Mouse (Mus musculus) embryonic facial prominence, embryonic 11.5 days (tissue): ENCODE measurements around the gene Kif3a. TPM values are rescaled to one million over a fixed set of nuclear protein-coding genes. Genes with fewer than 3 reads are reported as not detected.

ENCODE experiments used
- ATAC-seq: fragments of 200-750 bp; cut with Nextera tagmentation; replicated peaks from 2 replicates; pipeline ENCODE4 v1.8.0; 2017; ENCODE audit warnings: low read depth; ENCODE audit not compliant: insufficient number of reproducible peaks, low FRiP score, low TSS enrichment
- DNase-seq: peaks from one replicate; pipeline ENCODE4 v3.0.0-alpha.2; 2015; ENCODE audit warnings: low spot score
- H3K27ac ChIP-seq: fragments of 300-500 bp; sonication (generic); replicated peaks from 2 replicates; pipeline ENCODE4 v1.5.1; 2014; ENCODE audit warnings: mild to moderate bottlenecking, low read depth, low read length, control low read depth
- H3K27me3 ChIP-seq: fragments of 300-500 bp; sonication (generic); 2 replicates; pipeline ENCODE4 v1.6.1; 2014; ENCODE audit warnings: mild to moderate bottlenecking, low read length, moderate library complexity, mixed read lengths; ENCODE audit not compliant: control insufficient read depth, insufficient read depth
- H3K36me3 ChIP-seq: fragments of 300-500 bp; sonication (generic); replicated peaks from 2 replicates; pipeline ENCODE4 v1.6.1; 2014; ENCODE audit warnings: low read depth, mild to moderate bottlenecking, low read length, moderate library complexity, mixed read lengths; ENCODE audit not compliant: control insufficient read depth, insufficient read depth
- H3K4me1 ChIP-seq: fragments of 300-500 bp; sonication (generic); 2 replicates; pipeline ENCODE4 v1.6.1; 2014; ENCODE audit warnings: low read length, mixed read lengths; ENCODE audit not compliant: control insufficient read depth, insufficient read depth
- H3K4me2 ChIP-seq: fragments of 300-500 bp; sonication (generic); 2 replicates; pipeline ENCODE4 v1.6.1; 2014; ENCODE audit warnings: low read depth, mild to moderate bottlenecking, control low read depth, low read length, moderate library complexity
- H3K4me3 ChIP-seq: fragments of 300-500 bp; sonication (generic); 2 replicates; pipeline ENCODE4 v1.5.1; 2014; ENCODE audit warnings: low read depth, low read length, control low read depth
- H3K9ac ChIP-seq: fragments of 300-500 bp; sonication (generic); replicated peaks from 2 replicates; pipeline ENCODE4 v1.6.1; 2014; ENCODE audit warnings: mild to moderate bottlenecking, control low read depth, low read length
- H3K9me3 ChIP-seq: fragments of 300-500 bp; sonication (generic); replicated peaks from 2 replicates; pipeline ENCODE4 v1.6.1; 2016; ENCODE audit warnings: mild to moderate bottlenecking, low read length, inconsistent platforms, mixed read lengths; ENCODE audit not compliant: control insufficient read depth
- WGBS: fragments of 180-500 bp; shearing (Covaris S2); extraction: QIAGEN DNeasy Blood & Tissue Kit; methylation state at CpG from one replicate; pipeline ENCODE4 v1.1.7; 2014; 5-methylcytosine and 5-hydroxymethylcytosine counted together
- polyA plus RNA-seq: library from polyadenylated mRNA; unstranded; fragments of >200 nt; fragmentation: Nextera tagmentation; extraction: Ambion mirVana; gene quantifications from 2 replicates; pipeline ENCODE4 v1.2.1, GENCODE M21; 2014

The Kif3a gene
- polyA plus RNA-seq, 1 experiment from 2014 or later: 71.6 TPM

DNA sequence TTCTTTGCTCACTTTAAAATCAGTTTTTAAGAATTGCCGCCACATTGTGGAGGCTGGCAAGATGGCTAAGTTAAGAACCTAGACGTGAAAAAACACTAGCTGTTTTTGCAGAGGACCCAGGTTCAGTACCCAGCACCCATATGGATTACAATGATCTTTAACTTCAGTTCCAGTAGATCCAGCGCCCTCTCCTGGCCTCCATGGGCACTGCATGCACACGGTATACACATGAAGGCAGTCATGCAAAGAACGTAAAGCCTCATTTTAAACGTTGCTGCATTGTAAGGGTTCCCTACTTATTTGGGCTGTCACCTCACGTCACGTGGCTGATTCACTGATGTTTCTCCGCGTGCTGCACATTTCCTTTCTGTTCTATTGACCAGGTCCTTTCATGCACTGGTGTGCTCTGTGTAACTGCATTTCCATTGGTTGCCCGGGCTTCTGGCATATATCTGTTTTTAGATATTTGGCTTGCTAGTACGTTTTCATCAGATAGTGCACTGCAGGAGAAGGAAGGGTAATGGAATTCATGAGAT, 75.6 kb downstream of the Kif3a start:
- no peak for ATAC-seq
- Histone ChIP-seq H3K27ac (no peak overlapping the region), H3K27me3 (no peaks in the 10 kb centered on the region), H3K4me1 (no peaks in the 10 kb centered on the region), H3K4me3 (no peak overlapping the region), H3K9ac (no peak overlapping the region), H3K4me2 (no peak overlapping the region), H3K9me3 (no peaks in the 10 kb centered on the region), H3K36me3 (no peaks in the 10 kb centered on the region)
- DNase-seq: no peak
- WGBS: 78% methylated on average over 12 of the region's 12 CpGs

DNA sequence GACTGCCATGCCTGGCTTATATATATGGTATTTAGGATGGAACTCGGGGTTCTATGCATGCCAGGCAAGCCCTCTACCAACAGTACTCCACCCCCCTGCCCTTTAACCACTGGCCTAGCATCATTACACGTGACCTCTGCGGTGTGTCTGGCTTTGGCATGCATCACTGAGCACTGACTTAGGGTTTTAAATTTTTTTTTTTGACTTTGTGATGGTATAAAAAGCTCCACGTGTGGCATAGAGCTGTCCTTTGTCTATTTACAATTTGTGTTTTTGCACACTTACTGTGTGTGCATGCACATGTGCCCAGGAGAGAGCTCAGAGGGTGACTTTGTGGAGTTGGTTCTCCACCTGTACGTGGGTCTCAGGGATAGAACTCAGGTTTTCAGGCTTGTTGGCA, 76.8 kb downstream of the Kif3a start:
- DNase-seq (no peak), ATAC-seq (no peak)
- Histone ChIP-seq H3K4me1 (no peaks in the 10 kb centered on the region), H3K9me3 (no peaks in the 10 kb centered on the region), H3K27me3 (no peaks in the 10 kb centered on the region), H3K27ac (no peak overlapping the region), H3K4me2 (no peak overlapping the region), H3K4me3 (no peak overlapping the region), H3K36me3 (no peaks in the 10 kb centered on the region), H3K9ac (no peak overlapping the region)
- WGBS: 78% methylated on average over 5 of the region's 5 CpGs

DNA sequence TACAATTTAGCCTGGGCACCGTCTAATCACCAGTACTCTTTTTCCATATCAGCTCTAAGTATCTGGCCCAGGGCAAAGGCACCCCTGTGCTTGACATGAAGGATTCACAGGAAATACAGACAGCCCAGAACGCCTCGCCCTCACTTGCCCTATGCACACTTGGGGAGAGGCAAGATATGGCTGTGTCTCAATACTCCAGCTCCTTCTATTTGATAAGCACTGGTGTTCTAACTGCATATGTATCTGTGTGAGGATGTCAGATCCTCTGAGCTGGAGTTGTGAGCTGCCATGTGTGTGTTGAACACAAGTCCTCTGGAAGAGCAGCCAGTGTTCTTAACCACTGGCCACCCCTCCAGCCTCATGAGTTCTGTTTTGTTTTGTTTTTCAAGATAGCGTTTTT, 84.3 kb downstream of the Kif3a start:
- Histone ChIP-seq H3K36me3 (peaks cover 2% of the 10 kb centered on the region; the same call in 1 of the 2 replicates), H3K27me3 (no peaks in the 10 kb centered on the region), H3K4me3 (no peak overlapping the region), H3K9me3 (no peaks in the 10 kb centered on the region), H3K27ac (no peak overlapping the region), H3K4me1 (no peaks in the 10 kb centered on the region), H3K4me2 (no peak overlapping the region), H3K9ac (no peak overlapping the region)
- ATAC-seq (no peak), DNase-seq (no peak)
- 79% methylated on average over 4 of the region's 4 CpGs for WGBS

Other genes starting within 250 kb of the Kif3a start
- gene Zcchc10, start 242.7 kb upstream of the Kif3a start, polyA plus RNA-seq: 27.1 and 31.4 TPM in 2 replicates
- 37.5 and 38.5 TPM in 2 replicates for gene Aff4, start 216.5 kb upstream of the Kif3a start, polyA plus RNA-seq
- not detected in 2 replicates for gene Leap2, start 144.2 kb upstream of the Kif3a start, polyA plus RNA-seq
- 520 and 550 TPM in 2 replicates for gene Uqcrq, start 136.5 kb upstream of the Kif3a start, polyA plus RNA-seq
- 0.84 and 1.3 TPM in 2 replicates for gene Gdf9, start 136.4 kb upstream of the Kif3a start, polyA plus RNA-seq
- gene Gm10447, start 110.3 kb upstream of the Kif3a start, polyA plus RNA-seq: 0.14 TPM in 1 of 2 replicates, not detected in the other
- gene Shroom1, start 110.2 kb upstream of the Kif3a start, polyA plus RNA-seq: 2.3 and 3.3 TPM in 2 replicates
- not detected in 2 replicates for gene Gm9837, start 96.9 kb upstream of the Kif3a start, polyA plus RNA-seq
- not detected in 2 replicates for gene Gm9945, start 87.2 kb upstream of the Kif3a start, polyA plus RNA-seq
- 1.5 and 2.3 TPM in 2 replicates for gene Sowaha, start 87.1 kb upstream of the Kif3a start, polyA plus RNA-seq
- 17.3 and 20.6 TPM in 2 replicates for gene Sept8, start 48.1 kb upstream of the Kif3a start, polyA plus RNA-seq
- gene Il4, start 51.3 kb downstream of the Kif3a start, polyA plus RNA-seq: 2.2 and 2.8 TPM in 2 replicates
- not detected in 2 replicates for gene Il13, start 67.3 kb downstream of the Kif3a start, polyA plus RNA-seq
- 26.5 and 26.8 TPM in 2 replicates for gene Rad50, start 139.9 kb downstream of the Kif3a start, polyA plus RNA-seq
- not detected in 2 replicates for gene Il5, start 153.4 kb downstream of the Kif3a start, polyA plus RNA-seq
- gene Irf1, start 202.6 kb downstream of the Kif3a start, polyA plus RNA-seq: 7.0 and 7.7 TPM in 2 replicates
- not detected in 2 replicates for gene Gm17334, start 205.8 kb downstream of the Kif3a start, polyA plus RNA-seq